Mouse (Mus musculus) hindbrain, embryonic 10.5 days (tissue): ENCODE results near the gene Dnali1. TPM values are rescaled to one million over a fixed set of nuclear protein-coding genes. Genes with fewer than 3 reads are reported as not detected.

Experiments
- DNase-seq: peaks from one replicate; pipeline ENCODE4 v3.0.0-alpha.2; 2017; ENCODE audit warnings: low spot score
- H3K27ac ChIP-seq: fragments of 300-500 bp; sonication (generic); 2 replicates; pipeline ENCODE4 v1.5.1; 2016; ENCODE audit warnings: mild to moderate bottlenecking, moderate library complexity
- H3K27me3 ChIP-seq: fragments of 300-500 bp; sonication (generic); 2 replicates; pipeline ENCODE4 v1.6.1; 2016; ENCODE audit warnings: mild to moderate bottlenecking; ENCODE audit not compliant: poor library complexity, insufficient read depth, severe bottlenecking
- H3K36me3 ChIP-seq: fragments of 300-500 bp; sonication (generic); 2 replicates; pipeline ENCODE4 v1.6.1; 2016; ENCODE audit warnings: mild to moderate bottlenecking, moderate library complexity
- H3K4me1 ChIP-seq: fragments of 300-500 bp; sonication (generic); replicated peaks from 2 replicates; pipeline ENCODE4 v1.6.1; 2016; ENCODE audit warnings: mild to moderate bottlenecking
- H3K4me3 ChIP-seq: fragments of 300-500 bp; sonication (generic); 2 replicates; pipeline ENCODE4 v1.5.1; 2016; ENCODE audit warnings: mild to moderate bottlenecking, moderate library complexity
- H3K9me3 ChIP-seq: fragments of 300-500 bp; sonication (generic); 2 replicates; pipeline ENCODE4 v1.6.1; 2016; ENCODE audit warnings: mild to moderate bottlenecking, moderate library complexity
- WGBS: fragments of 180-500 bp; shearing (Covaris S2); methylation state at CpG from one replicate; pipeline ENCODE4 v1.1.7; 2016; 5-methylcytosine and 5-hydroxymethylcytosine counted together
- polyA plus RNA-seq: library from polyadenylated mRNA; unstranded; fragments of >200 nt; fragmentation: Nextera tagmentation; extraction: Ambion mirVana; gene quantifications from 2 replicates; pipeline ENCODE4 v1.2.1, GENCODE M21; 2016

Gene Dnali1
- polyA plus RNA-seq, 1 experiment from 2014 or later: 0.92 TPM

DNA sequence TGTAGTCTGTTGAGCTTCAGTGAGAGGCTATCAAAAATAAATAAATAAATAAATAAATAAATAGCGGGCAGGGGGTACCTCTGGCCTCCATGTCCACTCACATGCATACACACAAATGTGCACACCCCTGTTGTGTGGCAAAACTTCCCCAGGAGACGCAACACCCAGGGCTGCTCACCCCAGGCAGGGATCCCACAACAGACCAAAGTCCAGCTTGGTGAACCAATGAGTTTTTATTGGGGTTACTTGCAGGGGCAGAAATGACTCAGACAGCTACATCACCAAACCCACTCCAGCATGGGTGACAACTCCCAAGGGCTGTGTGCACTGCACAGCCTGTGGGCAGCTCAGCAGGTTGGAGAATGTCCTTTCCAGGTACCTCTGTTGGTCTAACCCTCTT is 12.2 kb upstream of the Dnali1 start:
- no peaks in the 10 kb centered on the region for H3K4me1 ChIP-seq
- H3K27me3 ChIP-seq: no peaks in the 10 kb centered on the region
- no peak overlapping the region for H3K27ac ChIP-seq
- no peak overlapping the region for H3K4me3 ChIP-seq
- DNase-seq: no peak
- no peaks in the 10 kb centered on the region for H3K9me3 ChIP-seq
- WGBS: 88% methylated on average over 2 of the region's 2 CpGs
- peaks cover 80% of the 10 kb centered on the region for H3K36me3 ChIP-seq

DNA sequence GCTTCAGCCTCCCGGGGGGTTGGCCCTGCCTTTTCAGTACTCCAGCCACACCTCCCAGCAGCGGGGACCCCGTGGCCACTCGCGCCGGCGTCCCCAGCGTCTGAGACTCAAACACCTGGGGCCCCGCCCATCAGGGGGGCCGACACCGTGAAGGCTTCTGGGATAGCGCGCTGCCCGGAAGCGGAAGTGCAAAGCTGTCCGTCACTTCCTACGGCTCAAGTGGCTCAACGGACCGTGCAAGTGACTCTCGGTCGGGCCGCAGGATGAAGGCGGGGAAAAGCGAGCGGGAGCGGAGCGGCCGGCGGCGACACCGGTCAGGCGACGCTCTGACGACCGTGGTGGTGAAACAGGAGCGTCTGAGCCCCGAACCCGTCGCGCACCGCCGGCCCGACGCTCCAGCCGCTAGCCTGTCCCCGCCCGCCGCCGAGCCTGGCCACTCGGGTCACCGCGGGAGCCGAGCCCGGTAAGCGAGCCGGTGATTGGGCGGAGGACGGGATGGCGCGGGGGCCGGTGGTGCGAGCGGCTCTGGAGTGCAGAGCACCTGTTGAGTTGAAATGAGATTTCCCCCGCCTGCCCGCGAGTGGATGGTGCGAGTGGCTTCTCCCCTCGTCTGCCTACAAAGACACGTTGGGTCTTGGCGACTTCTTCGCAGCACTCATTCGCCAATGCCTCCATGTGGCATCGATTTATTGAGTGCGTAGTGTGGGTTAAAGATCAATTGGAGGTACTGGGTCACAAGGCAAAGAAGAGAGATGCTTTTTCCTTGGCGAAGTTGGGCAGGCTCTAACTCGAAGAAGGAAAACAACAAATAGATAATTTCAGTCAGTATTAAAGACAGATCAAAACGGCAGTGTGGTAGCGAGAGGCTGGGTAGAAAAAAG is 1.2 kb upstream of the Dnali1 start, which contains the start of gene Snip1:
Gene Snip1, plus strand, starts transcription at position 183 of the 881 bp plus-strand sequence.
- DNase-seq: peak; percentile 93
- Histone ChIP-seq H3K27ac (peak within 1 kb of the TSS; percentile 88), H3K36me3 (peaks cover 39% of the 10 kb centered on the region), H3K9me3 (no peaks in the 10 kb centered on the region), H3K27me3 (peaks cover 6% of the 10 kb centered on the region), H3K4me1 (peaks cover 26% of the 10 kb centered on the region), H3K4me3 (peak within 1 kb of the TSS; percentile 93)
- WGBS: 1% methylated on average over 78 of the region's 78 CpGs

- no peaks in the 10 kb centered on the region for H3K9me3 ChIP-seq
- H3K36me3 ChIP-seq: peaks cover 10% of the 10 kb centered on the region
- no peak overlapping the region for H3K4me3 ChIP-seq
- DNase-seq: no peak
- H3K27ac ChIP-seq: no peak overlapping the region
- H3K4me1 ChIP-seq: peaks cover 30% of the 10 kb centered on the region
- H3K27me3 ChIP-seq: peaks cover 6% of the 10 kb centered on the region
- 77% methylated on average over 8 of the region's 8 CpGs for WGBS
Measured at GRCm38 (mm10) chr4:125063829-125064228, 1.7 kb downstream of the Dnali1 start.

- Histone ChIP-seq H3K9me3 (no peaks in the 10 kb centered on the region), H3K36me3 (peaks cover 24% of the 10 kb centered on the region), H3K27ac (peak overlapping the region; percentile 45; the same call in 1 of the 2 replicates), H3K4me1 (peaks cover 17% of the 10 kb centered on the region), H3K4me3 (peak overlapping the region; percentile 41), H3K27me3 (no peaks in the 10 kb centered on the region; the same call in 1 of the 2 replicates)
- 2% methylated on average over 8 of the region's 8 CpGs for whole genome bisulfite sequencing
- peak; percentile 76 for DNase-seq
Measured at GRCm38 (mm10) chr4:125059025-125059424, 6.5 kb downstream of the Dnali1 start.

- WGBS: 59% methylated on average over 5 of the region's 5 CpGs
- no peak for DNase-seq
- H3K9me3 ChIP-seq: no peaks in the 10 kb centered on the region
- H3K27me3 ChIP-seq: no peaks in the 10 kb centered on the region
- H3K27ac ChIP-seq: no peak overlapping the region
- H3K36me3 ChIP-seq: peaks cover 34% of the 10 kb centered on the region
- H3K4me1 ChIP-seq: peaks cover 17% of the 10 kb centered on the region
- H3K4me3 ChIP-seq: no peak overlapping the region
Measured at GRCm38 (mm10) chr4:125058033-125058432, 7.5 kb downstream of the Dnali1 start.

- H3K9me3 ChIP-seq: no peaks in the 10 kb centered on the region
- no peak overlapping the region for H3K27ac ChIP-seq
- peaks cover 17% of the 10 kb centered on the region for H3K4me1 ChIP-seq
- no peaks in the 10 kb centered on the region for H3K27me3 ChIP-seq
- H3K4me3 ChIP-seq: no peak overlapping the region
- 64% methylated on average over 3 of the region's 3 CpGs for WGBS
- no peak for DNase-seq
- H3K36me3 ChIP-seq: peaks cover 42% of the 10 kb centered on the region
Measured at GRCm38 (mm10) chr4:125057273-125057672, 8.2 kb downstream of the Dnali1 start.

DNA sequence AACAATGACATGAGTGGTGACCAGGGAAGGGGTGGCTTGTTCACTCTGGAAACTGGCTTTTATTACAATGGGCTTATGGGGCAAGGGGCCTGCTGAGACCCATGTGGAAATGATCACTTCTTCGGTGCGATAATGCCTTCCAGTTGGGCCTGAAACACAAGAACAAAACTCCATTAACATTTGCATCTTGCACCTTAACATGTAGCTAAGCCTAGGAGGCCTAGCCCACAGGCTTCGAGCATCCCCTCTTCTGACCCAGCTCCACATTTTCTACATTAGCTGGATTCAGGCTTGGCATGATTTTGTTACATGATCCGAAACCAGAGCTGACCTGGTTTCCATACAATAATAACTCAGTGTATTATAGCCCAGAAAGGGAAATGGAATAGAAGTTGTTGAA is 9.0 kb downstream of the Dnali1 start:
- H3K27me3 ChIP-seq: no peaks in the 10 kb centered on the region
- 80% methylated on average over 4 of the region's 4 CpGs for WGBS
- peaks cover 50% of the 10 kb centered on the region for H3K36me3 ChIP-seq
- peaks cover 17% of the 10 kb centered on the region for H3K4me1 ChIP-seq
- H3K4me3 ChIP-seq: no peak overlapping the region
- H3K9me3 ChIP-seq: no peaks in the 10 kb centered on the region
- H3K27ac ChIP-seq: no peak overlapping the region
- DNase-seq: no peak

- Histone ChIP-seq H3K27ac (no peak overlapping the region), H3K4me1 (peaks cover 17% of the 10 kb centered on the region), H3K4me3 (no peak overlapping the region), H3K9me3 (no peaks in the 10 kb centered on the region), H3K27me3 (no peaks in the 10 kb centered on the region), H3K36me3 (peaks cover 61% of the 10 kb centered on the region)
- no peak for DNase-seq
- WGBS: 93% methylated on average over 9 of the region's 9 CpGs
Measured at GRCm38 (mm10) chr4:125055385-125055784, 10.1 kb downstream of the Dnali1 start.

- peaks cover 99% of the 10 kb centered on the region for H3K36me3 ChIP-seq
- H3K27ac ChIP-seq: no peak overlapping the region
- H3K4me3 ChIP-seq: no peak overlapping the region
- no peak for DNase-seq
- no peaks in the 10 kb centered on the region for H3K27me3 ChIP-seq
- 89% methylated on average over 7 of the region's 7 CpGs for WGBS
- no peaks in the 10 kb centered on the region for H3K4me1 ChIP-seq
- no peaks in the 10 kb centered on the region for H3K9me3 ChIP-seq
Measured at GRCm38 (mm10) chr4:125044454-125044853, 21.0 kb downstream of the Dnali1 start.

- H3K27ac ChIP-seq: no peak overlapping the region
- peaks cover 65% of the 10 kb centered on the region for H3K36me3 ChIP-seq
- no peaks in the 10 kb centered on the region for H3K27me3 ChIP-seq
- no peak overlapping the region for H3K4me3 ChIP-seq
- H3K4me1 ChIP-seq: peaks cover 20% of the 10 kb centered on the region
- no peaks in the 10 kb centered on the region for H3K9me3 ChIP-seq
- WGBS: 96% methylated on average over 4 of the region's 4 CpGs
- DNase-seq: no peak
Measured at GRCm38 (mm10) chr4:125034341-125034740, 31.2 kb downstream of the Dnali1 start.

- peaks cover 24% of the 10 kb centered on the region for H3K36me3 ChIP-seq
- H3K4me1 ChIP-seq: peaks cover 23% of the 10 kb centered on the region
- 1% methylated on average over 50 of the region's 50 CpGs for WGBS
- no peaks in the 10 kb centered on the region for H3K9me3 ChIP-seq
- H3K27ac ChIP-seq: peak overlapping the region; percentile 88
- peak; percentile 97 for DNase-seq
- H3K27me3 ChIP-seq: no peaks in the 10 kb centered on the region; the same call in 1 of the 2 replicates
- peak overlapping the region; percentile 99 for H3K4me3 ChIP-seq
Measured at GRCm38 (mm10) chr4:125029891-125030614, 35.5 kb downstream of the Dnali1 start.

DNA sequence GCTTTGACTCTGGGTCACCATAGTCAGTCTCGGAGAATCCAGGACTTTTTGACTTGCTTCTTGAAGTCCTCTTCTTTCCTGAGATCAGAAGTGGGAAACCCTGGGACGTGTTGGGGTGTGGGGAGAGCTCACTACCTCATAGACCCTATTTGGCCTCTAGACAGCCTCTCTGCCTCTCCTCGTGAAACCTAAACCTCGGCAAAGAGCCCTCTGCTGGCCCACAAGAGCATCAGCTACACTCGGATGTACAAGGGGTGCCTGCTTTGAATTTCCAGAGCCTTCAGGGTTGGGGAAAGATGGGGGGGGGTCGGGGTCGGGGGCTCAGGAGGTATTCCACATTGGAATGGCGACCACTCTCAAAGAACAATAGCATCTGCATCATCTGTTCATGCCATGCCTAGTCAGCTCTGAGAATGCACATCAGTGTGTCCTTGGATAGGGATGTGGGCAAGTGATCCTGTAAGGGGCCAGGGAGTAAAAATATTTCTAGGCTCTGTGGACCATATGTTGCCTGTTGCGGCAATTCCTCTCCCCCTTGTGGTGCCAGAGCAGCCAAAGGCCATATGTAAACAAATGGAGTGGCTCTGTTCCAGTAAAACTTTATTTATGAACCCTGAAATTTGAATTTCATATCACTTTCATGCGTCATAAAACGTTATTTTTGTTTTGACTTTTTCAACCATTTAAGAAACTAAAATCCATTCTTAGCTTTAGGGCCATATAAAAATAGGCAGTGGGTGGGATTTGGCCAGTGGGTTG is 44.5 kb downstream of the Dnali1 start:
- DNase-seq: peak; percentile 26

More for the DNA sequence above, 44.5 kb downstream of the Dnali1 start:
- Histone ChIP-seq H3K36me3 (no peaks in the 10 kb centered on the region), H3K9me3 (no peaks in the 10 kb centered on the region), H3K4me3 (no peak overlapping the region), H3K27ac (no peak overlapping the region), H3K27me3 (peaks cover 8% of the 10 kb centered on the region; the same call in 1 of the 2 replicates), H3K4me1 (no peaks in the 10 kb centered on the region)
- WGBS: 34% methylated on average over 11 of the region's 11 CpGs
